Mouse (Mus musculus) T-helper 2 cell (primary cell): ENCODE data around the gene Dip2c.

Source experiments
- in situ Hi-C: fragments of 300-600 bp; cut with MboI, MseI; formaldehyde crosslinking; loops from one replicate; pipeline ENCODE4 v1.15.1; 2025; ENCODE audit warnings: high pct_unique_total_duplicates

Dip2c gene

GRCm38 (mm10) chr13:9504118-9504856, 228.0 kb downstream of the Dip2c start:
- in situ Hi-C loops, result no loop called here

- in situ Hi-C loops, result no loop called here
These were observed 262.2 kb downstream of the Dip2c start for GRCm38 (mm10) chr13:9538556-9538955.

GRCm38 (mm10) chr13:9547698-9548344, 271.5 kb downstream of the Dip2c start:
- in situ Hi-C loops, result no loop called here

GRCm38 (mm10) chr13:9562099-9562498, 285.8 kb downstream of the Dip2c start:
- in situ Hi-C loops, result no loop called here

- in situ Hi-C loops, result no loop called here
These were observed 286.6 kb downstream of the Dip2c start for GRCm38 (mm10) chr13:9562921-9563320.

- in situ Hi-C loops, result no loop called here
These were observed 292.5 kb downstream of the Dip2c start for GRCm38 (mm10) chr13:9568852-9569251.

GRCm38 (mm10) chr13:9576686-9577085, 300.4 kb downstream of the Dip2c start:
- in situ Hi-C loops, result no loop called here

- in situ Hi-C loops, result no loop called here
These were observed 302.1 kb downstream of the Dip2c start for GRCm38 (mm10) chr13:9578456-9578855.

GRCm38 (mm10) chr13:9581821-9582220, 305.5 kb downstream of the Dip2c start:
- in situ Hi-C loops, result no loop called here

- in situ Hi-C loops, result no loop called here
These were observed 307.3 kb downstream of the Dip2c start for GRCm38 (mm10) chr13:9583579-9583978.

GRCm38 (mm10) chr13:9599334-9600096, 323.2 kb downstream of the Dip2c start:
- in situ Hi-C loops, result no loop called here

- in situ Hi-C loops, result no loop called here
These were observed 325.0 kb downstream of the Dip2c start for GRCm38 (mm10) chr13:9601350-9601749.

- in situ Hi-C loops, result no loop called here
These were observed 334.9 kb downstream of the Dip2c start for GRCm38 (mm10) chr13:9611229-9611628.

- in situ Hi-C loops, result loop anchor here (10.0 kb wide), 1 partner anchor 448 kb away; no protein-coding TSS in a partner anchor
These were observed 356.4 kb downstream of the Dip2c start for GRCm38 (mm10) chr13:9632684-9633083.

- in situ Hi-C loops, result loop anchor here (10.0 kb wide), 1 partner anchor 451 kb away; no protein-coding TSS in a partner anchor
These were observed 359.6 kb downstream of the Dip2c start for GRCm38 (mm10) chr13:9635951-9636350.

GRCm38 (mm10) chr13:9636505-9636904, 360.2 kb downstream of the Dip2c start:
- in situ Hi-C loops, result loop anchor here (10.0 kb wide), 1 partner anchor 452 kb away; no protein-coding TSS in a partner anchor

- in situ Hi-C loops, result loop anchor here (10.0 kb wide), 1 partner anchor 453 kb away; no protein-coding TSS in a partner anchor
These were observed 361.6 kb downstream of the Dip2c start for GRCm38 (mm10) chr13:9637949-9638348.

- in situ Hi-C loops, result no loop called here
These were observed 372.4 kb downstream of the Dip2c start for GRCm38 (mm10) chr13:9648716-9649115.

GRCm38 (mm10) chr13:9649894-9650293, 373.6 kb downstream of the Dip2c start:
- in situ Hi-C loops, result no loop called here

GRCm38 (mm10) chr13:9650580-9650979, 374.3 kb downstream of the Dip2c start:
- in situ Hi-C loops, result no loop called here

GRCm38 (mm10) chr13:9653018-9653417, 376.7 kb downstream of the Dip2c start:
- in situ Hi-C loops, result no loop called here

- in situ Hi-C loops, result no loop called here
These were observed 380.3 kb downstream of the Dip2c start for GRCm38 (mm10) chr13:9656613-9657012.
